Mouse (Mus musculus) urinary bladder, postnatal 0 days (tissue): ENCODE results near the gene Tomm70a. TPM values are rescaled to one million over a fixed set of nuclear protein-coding genes. Genes with fewer than 3 reads are reported as not detected.

Source experiments
- polyA plus RNA-seq: library from polyadenylated mRNA; unstranded; fragments of >200 nt; fragmentation: Nextera tagmentation; extraction: Ambion mirVana; gene quantifications from 2 replicates; pipeline ENCODE4 v1.2.1, GENCODE M21; 2015

Gene Tomm70a
- polyA plus RNA-seq = 33.8 and 39.1 TPM in 2 replicates

DNA sequence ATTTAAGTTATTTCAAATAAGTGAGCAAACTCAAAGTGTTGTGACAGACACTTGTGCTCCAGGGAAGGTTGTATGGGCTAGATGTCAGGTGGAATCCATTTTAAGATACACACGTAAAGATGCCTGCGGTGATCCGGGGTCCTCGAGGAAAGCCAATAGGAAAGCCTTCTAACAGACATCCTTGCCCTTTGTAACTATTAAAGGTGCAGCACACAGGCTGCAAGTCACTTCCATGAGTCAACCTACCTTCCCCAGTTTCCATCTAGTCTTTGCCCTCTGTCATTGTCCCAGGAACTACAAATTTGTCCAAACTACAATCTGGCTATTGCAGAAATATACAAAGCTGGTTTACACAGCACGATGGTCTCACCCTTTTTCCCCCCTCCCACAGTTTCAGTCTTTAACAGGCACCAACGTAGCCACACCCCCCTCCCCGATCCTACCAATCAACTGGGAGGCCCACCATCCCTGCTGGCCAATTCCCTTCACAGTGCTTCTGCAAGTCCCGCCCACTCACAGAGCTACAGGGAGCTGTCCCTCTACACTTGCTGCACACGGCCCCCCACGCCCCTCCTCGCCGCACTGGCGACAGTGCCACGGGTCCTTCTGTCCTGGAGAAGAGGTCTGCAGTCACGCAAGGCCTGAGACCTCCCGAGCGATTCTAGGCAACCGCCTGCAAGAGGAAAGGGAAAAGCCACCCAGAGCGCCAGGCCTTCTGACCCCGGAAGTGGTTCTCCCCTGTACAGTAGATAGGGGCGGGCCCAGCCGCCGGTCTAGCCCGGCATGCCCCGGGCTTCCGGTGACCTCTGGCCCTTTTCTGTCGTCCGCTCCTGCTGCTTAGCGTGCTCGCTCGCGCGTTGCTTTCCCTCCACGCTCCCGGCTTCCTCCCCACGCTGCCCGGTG, at the start of gene Tomm70a:
Gene Tomm70a, plus strand, starts transcription at position 791 of the 903 bp plus-strand sequence.

DNA sequence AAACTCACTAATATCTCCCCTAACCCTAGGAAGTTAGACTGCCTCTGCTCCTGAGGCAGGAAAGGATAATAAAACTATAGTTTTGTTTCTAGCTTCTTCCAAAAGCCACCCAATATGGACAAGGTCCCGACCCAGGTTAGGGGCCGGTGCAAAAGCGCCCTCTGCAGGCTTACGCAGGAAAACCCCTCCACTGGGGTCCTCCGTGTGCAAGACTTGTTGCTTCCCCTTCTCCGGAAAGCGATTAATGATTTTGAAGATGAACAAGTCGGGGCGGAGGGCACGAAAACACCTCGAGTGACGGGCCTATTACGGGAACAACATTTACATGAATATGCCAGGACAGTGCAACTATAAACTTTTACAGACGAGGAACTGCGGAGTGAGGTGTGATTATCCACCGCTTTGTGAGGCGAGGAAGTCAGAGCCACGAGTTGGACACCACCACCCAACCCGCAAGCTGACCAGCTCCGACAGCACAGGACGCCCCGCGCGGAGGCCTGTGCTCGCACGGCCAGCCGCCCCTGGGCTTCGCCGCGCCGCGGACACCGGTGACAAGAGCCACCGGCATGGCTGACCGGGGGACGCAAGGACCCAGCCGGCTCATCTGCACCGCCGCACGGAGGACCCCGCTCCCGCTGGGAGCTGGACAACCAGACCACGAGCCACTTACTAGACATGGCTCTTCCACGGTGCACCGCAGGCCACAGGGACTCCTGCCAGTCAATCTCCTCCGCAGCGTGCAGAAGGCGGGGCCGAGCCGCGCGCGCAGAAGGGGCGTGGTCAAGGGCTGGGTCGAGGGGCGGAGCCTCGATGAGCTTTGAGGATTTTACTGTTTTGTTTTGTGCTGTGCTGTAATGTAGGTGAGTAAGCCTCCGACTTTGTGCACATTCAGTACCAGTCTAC, 45.4 kb downstream of the Tomm70a start, which contains the start of gene Nit2:
Gene Nit2, minus strand, starts transcription at position 731 of the 903 bp plus-strand sequence.

Other genes with a start within 250 kb of the Tomm70a start
- 33.3 and 46.5 TPM in 2 replicates for gene Tmem45a, start 235.5 kb upstream of the Tomm70a start, polyA plus RNA-seq
- gene Lnp1, start 193.6 kb upstream of the Tomm70a start, polyA plus RNA-seq = not detected in 2 replicates
- 2.5 and 2.9 TPM in 2 replicates for gene Tmem45a2, start 50.3 kb upstream of the Tomm70a start, polyA plus RNA-seq
- gene Nit2, start 45.6 kb downstream of the Tomm70a start, polyA plus RNA-seq = 41.1 and 47.6 TPM in 2 replicates
- gene Tbc1d23, start 109.8 kb downstream of the Tomm70a start, polyA plus RNA-seq = 19.3 and 20.5 TPM in 2 replicates
- gene Tmem30c, start 171.2 kb downstream of the Tomm70a start, polyA plus RNA-seq = not detected in 2 replicates
- 65.6 and 94.0 TPM in 2 replicates for gene Filip1l, start 231.4 kb downstream of the Tomm70a start, polyA plus RNA-seq